Mouse (Mus musculus): ENCODE data around the gene Ociad2.

GRCm38 (mm10) chr5:73344310-73344709 is 3.5 kb upstream of the Ociad2 start:
- TF ChIP-seq CTCF (IDR thresholded peaks at IDR 0.05; ENCODE audit: low read depth) (no peak), EP300 (IDR thresholded peaks at IDR 0.05; ENCODE audit: low read depth) (no peak)
